11 mouse cellular contexts compared by ENCODE assay signal in genomic region chr8:117859734-117860133, GRCm38 (mm10). TPM values are rescaled to one million over a fixed set of nuclear protein-coding genes. Genes with fewer than 3 reads are reported as not detected.
DNase-seq lines count a peak whose midpoint lies in the region; ATAC-seq and TF ChIP-seq lines count a peak whose summit lies in the region.
"Had no signal": no experiment of that assay in that cellular context is flagged by ENCODE, and none has a peak within 500 bp of the region (broad histone marks: within the 10 kb centered on the region; RNA-seq: fewer than 3 reads in every experiment).

No protein-coding gene starts in this region.

- peak; percentile 64; the same call in 1 of the 2 replicates for ATAC-seq in kidney, embryonic 15.5 days (replicated peaks; ENCODE audit: low FRiP score)
- no peak for ATAC-seq in embryonic facial prominence, embryonic 13.5 days (ENCODE audit: insufficient number of reproducible peaks, insufficient read depth, low FRiP score, low TSS enrichment, low read depth)
- ATAC-seq in inflammation-experienced regulatory T-cells, adult 6 months = peak; percentile 39
- no peak for ATAC-seq in neural tube, embryonic 15.5 days (ENCODE audit: low FRiP score)

- H3K9ac ChIP-seq in kidney, embryonic 15.5 days = no peak overlapping the region
- no peak overlapping the region for H3K9ac ChIP-seq in embryonic facial prominence, embryonic 13.5 days
- no peak overlapping the region for H3K9ac ChIP-seq in neural tube, embryonic 15.5 days (replicated peaks)

- DNase-seq in kidney, adult 18-20 months = no peak
- no peak for DNase-seq in cerebellum, adult 8-10 months
- DNase-seq in thymus, adult 2 months = no peak
- DNase-seq in kidney, adult 11 months = no peak
- DNase-seq: lung, postnatal 36 days; right cerebral cortex, postnatal 25 days had no signal

- H3K27me3 ChIP-seq in kidney, embryonic 15.5 days = 0 out of 2 replicates have a peak, but pooled peaks cover 8% of the 10 kb centered on the region
- H3K27me3 ChIP-seq in embryonic facial prominence, embryonic 13.5 days = peaks cover 15% of the 10 kb centered on the region
- no peaks in the 10 kb centered on the region; the same call in 1 of the 2 replicates for H3K27me3 ChIP-seq in neural tube, embryonic 15.5 days (replicated peaks)
- no peaks in the 10 kb centered on the region for H3K27me3 ChIP-seq in thymus, adult 2 months (ENCODE audit: control insufficient read depth, insufficient read depth, low read length)

- no peak overlapping the region for H3K27ac ChIP-seq in kidney, embryonic 15.5 days
- H3K27ac ChIP-seq in embryonic facial prominence, embryonic 13.5 days = no peak overlapping the region
- H3K27ac ChIP-seq in neural tube, embryonic 15.5 days (replicated peaks) = no peak overlapping the region
- no peak overlapping the region for H3K27ac ChIP-seq in thymus, adult 2 months (ENCODE audit: control insufficient read depth, insufficient read depth, low read length)

- 3% methylated on average over 11 of the region's 11 CpGs for WGBS in kidney, embryonic 15.5 days
- WGBS in embryonic facial prominence, embryonic 13.5 days = 5% methylated on average over 11 of the region's 11 CpGs
- WGBS in neural tube, embryonic 15.5 days = 9% methylated on average over 11 of the region's 11 CpGs
- WGBS in thymus, adult 2 months = 9% methylated on average over 11 of the region's 11 CpGs

- H3K9me3 ChIP-seq in kidney, embryonic 15.5 days (replicated peaks) = no peaks in the 10 kb centered on the region
- no peaks in the 10 kb centered on the region for H3K9me3 ChIP-seq in embryonic facial prominence, embryonic 13.5 days
- H3K9me3 ChIP-seq in neural tube, embryonic 15.5 days (replicated peaks) = no peaks in the 10 kb centered on the region

- no peak for TF ChIP-seq CTCF in thymus, adult 2 months (IDR thresholded peaks at IDR 0.05; ENCODE audit: borderline replicate concordance, control insufficient read depth, extremely low read depth, insufficient read depth, low read length, poor library complexity)

- H3K4me1 ChIP-seq in kidney, embryonic 15.5 days = peaks cover 11% of the 10 kb centered on the region; the same call in 1 of the 2 replicates
- peaks cover 5% of the 10 kb centered on the region; the same call in 1 of the 2 replicates for H3K4me1 ChIP-seq in embryonic facial prominence, embryonic 13.5 days
- H3K4me1 ChIP-seq in neural tube, embryonic 15.5 days = peaks cover 6% of the 10 kb centered on the region
- no peaks in the 10 kb centered on the region for H3K4me1 ChIP-seq in thymus, adult 2 months (replicated peaks; ENCODE audit: control insufficient read depth, insufficient read depth, low read length)

- TF ChIP-seq POLR2A in thymus, adult 2 months (IDR thresholded peaks at IDR 0.05; ENCODE audit: control insufficient read depth, extremely low read depth, insufficient read depth, low read length, poor library complexity) = no peak

- no peaks in the 10 kb centered on the region for H3K36me3 ChIP-seq in kidney, embryonic 15.5 days
- H3K36me3 ChIP-seq in embryonic facial prominence, embryonic 13.5 days = no peaks in the 10 kb centered on the region
- H3K36me3 ChIP-seq in neural tube, embryonic 15.5 days = no peaks in the 10 kb centered on the region
- no peaks in the 10 kb centered on the region for H3K36me3 ChIP-seq in thymus, adult 2 months (ENCODE audit: control insufficient read depth, insufficient read depth, low read length)
- H3K36me3 ChIP-seq: G1E had no signal

- peak overlapping the region; percentile 24 for H3K4me3 ChIP-seq in kidney, embryonic 15.5 days (replicated peaks)
- H3K4me3 ChIP-seq in embryonic facial prominence, embryonic 13.5 days = no peak overlapping the region
- no peak overlapping the region for H3K4me3 ChIP-seq in neural tube, embryonic 15.5 days (replicated peaks)
- H3K4me3 ChIP-seq in thymus, adult 2 months (ENCODE audit: control insufficient read depth, insufficient read depth, low read length) = no peak overlapping the region

- peak overlapping the region; percentile 58 for H3K4me2 ChIP-seq in kidney, embryonic 15.5 days
- H3K4me2 ChIP-seq in embryonic facial prominence, embryonic 13.5 days = peak overlapping the region; percentile 28; the same call in 1 of the 2 replicates
- peak overlapping the region; percentile 37 for H3K4me2 ChIP-seq in neural tube, embryonic 15.5 days

RNA-seq across cellular contexts. Expression of gene Mphosph6, which starts 58.0 kb away (rescaled TPM):
- 64.0 and 64.9 TPM in 2 replicates for polyA plus RNA-seq in kidney, embryonic 15.5 days (2015; fragmentation: Nextera tagmentation; extraction: Ambion mirVana)
- 56.7 and 68.9 TPM in 2 replicates for polyA plus RNA-seq in embryonic facial prominence, embryonic 13.5 days (2015; fragmentation: Nextera tagmentation; extraction: Ambion mirVana)
- 10 to 100 TPM; 59.7 to 87.8 (median 69.5) TPM for polyA plus RNA-seq in inflammation-experienced regulatory T-cells, adult 6 months (2017; shearing (Covaris generic))
- polyA plus RNA-seq in neural tube, embryonic 15.5 days (2015; fragmentation: Nextera tagmentation; extraction: Ambion mirVana) = 32.9 and 37.7 TPM in 2 replicates
- 7.5 and 7.9 TPM in 2 replicates for polyA plus RNA-seq in thymus, adult 2 months (2012; rRNA removed)

Comparison
In these comparisons a context has a peak if more than half of its experiments do, and no peak if none do; other contexts are left out.
1. ATAC-seq: peak in kidney, embryonic 15.5 days (single experiment) and inflammation-experienced regulatory T-cells, adult 6 months (single experiment); none in embryonic facial prominence, embryonic 13.5 days (single experiment) and neural tube, embryonic 15.5 days (single experiment).
2. Peak in every context shown above with its lines, with median percentiles within 50 percentile points of each other: H3K4me2 ChIP-seq.